Mouse (Mus musculus) urinary bladder, adult 2 months (tissue): ENCODE data around the gene Ldah. TPM values are rescaled to one million over a fixed set of nuclear protein-coding genes. Genes with fewer than 3 reads are reported as not detected.
"Not testable (repeated sequence)": the region's sequence is repeated elsewhere in the genome, so short reads cannot be mapped to it uniquely, and the experiment has no call there.

ENCODE experiments used
- DNase-seq: peaks from one replicate; pipeline ENCODE4 v3.0.0; 2022; ENCODE audit warnings: low spot score
- polyA plus RNA-seq: library from polyadenylated mRNA; depleted of rRNA; stranded (reverse); fragments of >200 nt; gene quantifications from 2 replicates; pipeline ENCODE4 v1.2.3, GENCODE M21; 2012; rRNA removed

Ldah gene
- 39.6 and 43.4 TPM in 2 replicates for polyA plus RNA-seq

GRCm38 (mm10) chr12:8207978-8208403, at the start of gene Ldah:
Gene Ldah, plus strand, starts transcription at chr12:8208107.
- peak; percentile 86 for DNase-seq

- DNase-seq = no peak
These were observed 40.2 kb upstream of the Ldah start for GRCm38 (mm10) chr12:8167743-8168142.

DNA sequence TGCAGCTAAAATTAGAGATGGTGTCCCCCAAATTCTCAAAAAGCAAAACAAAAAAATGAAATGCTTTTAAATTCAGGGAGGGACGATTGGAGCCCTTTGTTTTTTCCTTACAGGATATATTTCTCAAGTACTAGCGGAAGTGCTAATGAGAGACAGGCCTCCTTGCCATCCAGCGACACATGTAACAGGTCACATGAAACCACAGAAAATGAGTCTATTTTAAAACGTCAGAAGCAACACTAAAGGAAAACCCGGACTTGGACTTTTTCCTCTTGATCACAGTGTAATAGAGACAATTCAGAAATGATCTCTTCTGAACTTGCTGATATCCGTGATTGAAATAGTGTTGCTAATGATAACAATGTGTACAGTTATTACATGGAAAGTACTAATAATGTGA, 27.0 kb upstream of the Ldah start:
- DNase-seq = no peak

DNA sequence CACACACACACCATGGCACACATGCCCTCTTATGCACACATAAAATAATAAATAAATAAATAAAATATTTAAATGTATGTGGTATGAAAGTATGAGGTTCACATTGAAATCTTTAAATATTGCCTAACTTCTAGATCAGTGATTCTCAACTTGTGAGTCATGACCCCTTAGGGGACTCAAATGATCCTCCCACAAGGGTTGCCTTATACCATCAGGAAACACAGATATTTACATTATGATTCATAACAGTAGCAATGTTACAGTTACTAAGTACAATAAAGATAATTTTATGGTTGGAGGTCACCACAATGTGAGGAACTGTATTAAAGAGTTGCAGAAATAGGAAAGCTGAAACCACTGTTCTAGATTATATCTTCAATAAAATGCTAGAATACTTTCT, 26.2 kb upstream of the Ldah start:
- no peak for DNase-seq

GRCm38 (mm10) chr12:8184518-8184917, 23.4 kb upstream of the Ldah start:
- DNase-seq = no peak

DNA sequence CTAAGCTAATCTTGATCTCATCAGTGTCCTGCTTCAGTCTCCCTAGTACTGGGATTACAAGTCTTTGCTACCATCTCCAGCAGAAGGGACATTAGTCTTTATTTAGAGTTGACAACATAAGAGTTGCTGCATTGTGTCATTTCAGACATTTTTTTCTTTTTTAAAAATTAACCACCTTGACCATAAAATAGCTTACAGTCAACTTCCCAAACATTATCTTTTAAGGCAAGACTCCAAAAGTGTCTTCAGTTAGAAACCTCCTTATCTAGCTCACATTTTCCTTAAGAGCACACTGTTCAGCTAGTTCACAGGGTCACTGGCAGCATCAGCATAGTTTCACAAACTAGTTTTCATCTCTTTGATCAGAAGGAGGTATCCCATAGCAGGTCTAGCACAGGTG, 19.7 kb upstream of the Ldah start:
- no peak for DNase-seq

- not testable (repeated sequence) for DNase-seq
These were observed 18.9 kb upstream of the Ldah start for GRCm38 (mm10) chr12:8188796-8189535.

DNA sequence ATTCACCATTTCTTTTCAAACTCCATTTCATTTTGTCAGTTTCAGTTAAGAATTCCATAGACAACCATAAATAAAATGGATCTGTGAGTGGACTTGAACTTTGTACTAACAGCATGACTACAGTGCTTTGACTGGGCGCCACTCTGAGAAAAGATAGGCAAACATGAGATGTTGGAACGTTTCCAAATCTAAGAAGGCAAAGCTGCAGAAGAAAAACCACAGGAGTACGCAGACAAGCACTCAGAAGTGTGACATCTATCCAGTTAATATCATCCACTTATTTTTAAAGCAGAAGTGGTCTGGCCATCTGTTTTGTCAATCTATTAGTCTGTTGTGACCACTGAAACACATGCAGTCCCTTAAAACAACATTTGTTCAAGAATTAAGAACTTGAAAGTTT, 18.2 kb upstream of the Ldah start:
- DNase-seq = no peak

DNA sequence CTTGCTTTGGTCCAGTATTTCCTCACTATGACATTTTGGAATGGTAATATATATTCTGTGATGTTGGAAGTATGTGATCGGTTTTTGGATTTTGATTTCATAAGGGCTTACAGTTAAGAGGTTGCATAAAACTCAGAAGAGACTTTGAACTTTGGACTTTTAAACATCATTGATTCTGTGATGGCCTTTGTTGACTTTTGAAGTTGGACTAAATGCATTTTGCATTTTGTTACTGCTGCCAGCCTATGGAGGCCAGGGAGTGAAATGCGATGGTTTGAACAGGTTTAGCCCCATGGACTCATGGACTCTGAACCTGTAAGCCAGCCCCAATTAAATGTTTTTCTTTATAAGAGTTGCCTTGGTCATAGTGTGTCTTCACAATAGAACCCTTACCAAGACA, 2.2 kb upstream of the Ldah start:
- DNase-seq = no peak

DNA sequence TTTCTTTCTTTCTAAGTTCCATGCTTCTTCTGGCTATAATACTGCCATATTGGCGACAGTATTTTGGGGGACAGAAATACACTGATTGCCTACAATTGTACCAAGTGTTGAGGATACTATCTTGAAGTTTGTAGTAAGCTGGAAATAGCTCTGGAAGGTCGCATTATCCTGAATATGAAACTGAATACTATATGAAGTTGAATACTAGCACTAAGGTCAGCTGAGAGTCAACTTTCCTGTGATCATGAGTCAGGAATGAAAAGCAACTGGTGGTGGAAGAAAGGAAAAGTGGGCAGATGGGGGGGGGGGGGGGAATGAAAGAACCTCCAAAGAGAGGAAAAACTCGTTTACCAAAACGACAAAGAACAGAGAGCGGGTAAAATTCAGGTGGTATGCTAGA, 329 bp upstream of the Ldah start:
- DNase-seq = no peak

GRCm38 (mm10) chr12:8216392-8217280, 8.7 kb downstream of the Ldah start:
- no peak for DNase-seq

- no peak for DNase-seq
These were observed 15.1 kb downstream of the Ldah start for GRCm38 (mm10) chr12:8223036-8223435.

- DNase-seq = no peak
These were observed 23.2 kb downstream of the Ldah start for GRCm38 (mm10) chr12:8231101-8231500.

DNA sequence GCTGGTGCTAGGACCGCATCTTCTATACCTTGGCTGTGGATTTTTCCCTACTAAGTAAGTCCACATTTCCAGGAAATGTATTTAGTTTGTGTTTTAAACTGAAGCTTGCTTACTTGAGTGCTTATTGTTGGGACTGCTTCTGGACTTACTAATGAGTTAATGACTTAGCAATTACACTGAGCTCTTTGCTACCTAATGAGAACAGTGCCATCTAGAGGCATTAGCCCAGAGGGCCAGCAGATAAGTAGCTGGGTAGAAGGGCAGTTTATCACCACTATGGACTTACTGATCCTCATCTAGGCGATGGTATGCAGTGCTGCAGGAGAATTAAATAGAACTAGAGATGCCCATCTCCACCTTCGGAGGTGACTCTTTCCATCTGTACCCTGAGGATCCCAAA, 24.8 kb downstream of the Ldah start:
- no peak for DNase-seq

- no peak for DNase-seq
These were observed 34.3 kb downstream of the Ldah start for GRCm38 (mm10) chr12:8242181-8242580.

- no peak for DNase-seq
These were observed 36.8 kb downstream of the Ldah start for GRCm38 (mm10) chr12:8244746-8245145.

DNA sequence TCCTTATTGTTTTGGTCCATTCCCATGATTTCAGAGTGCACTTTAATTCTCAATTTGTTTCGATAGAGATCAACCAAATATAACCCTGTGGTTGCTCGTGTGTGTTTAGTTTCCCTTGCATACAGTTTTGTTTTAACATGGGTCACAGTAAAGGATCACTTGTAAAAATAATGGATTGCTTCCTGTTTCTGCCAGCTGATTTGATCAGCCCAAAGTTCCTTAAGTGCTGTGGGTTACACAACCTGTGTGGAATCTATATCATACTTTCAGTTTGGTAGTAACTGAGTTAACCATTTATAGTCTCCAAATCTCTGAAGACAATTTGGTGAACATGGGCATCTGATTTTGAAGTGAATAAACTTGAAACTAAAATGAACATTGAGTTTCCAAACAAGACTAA, 52.4 kb downstream of the Ldah start:
- DNase-seq = no peak

DNA sequence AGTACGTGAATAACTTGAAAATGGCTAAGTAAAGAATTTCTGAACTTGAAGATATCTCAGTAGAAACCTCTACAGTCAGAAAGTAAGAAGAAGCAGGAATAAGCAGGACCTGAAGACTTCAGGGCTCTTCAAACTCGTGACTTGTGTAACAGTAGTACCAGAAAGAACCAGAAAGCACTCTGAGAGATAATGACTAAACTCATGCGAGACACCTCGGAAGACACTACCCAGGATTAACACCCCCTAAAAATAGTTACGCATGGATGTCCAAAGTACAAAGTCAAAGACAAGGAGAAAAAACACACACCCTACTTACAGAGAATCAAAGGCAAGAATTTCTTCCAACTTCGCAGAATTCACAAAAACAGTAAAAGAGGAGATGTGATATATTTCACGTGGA, 58.4 kb downstream of the Ldah start:
- no peak for DNase-seq

GRCm38 (mm10) chr12:8269627-8270026, 61.7 kb downstream of the Ldah start:
- no peak for DNase-seq

DNA sequence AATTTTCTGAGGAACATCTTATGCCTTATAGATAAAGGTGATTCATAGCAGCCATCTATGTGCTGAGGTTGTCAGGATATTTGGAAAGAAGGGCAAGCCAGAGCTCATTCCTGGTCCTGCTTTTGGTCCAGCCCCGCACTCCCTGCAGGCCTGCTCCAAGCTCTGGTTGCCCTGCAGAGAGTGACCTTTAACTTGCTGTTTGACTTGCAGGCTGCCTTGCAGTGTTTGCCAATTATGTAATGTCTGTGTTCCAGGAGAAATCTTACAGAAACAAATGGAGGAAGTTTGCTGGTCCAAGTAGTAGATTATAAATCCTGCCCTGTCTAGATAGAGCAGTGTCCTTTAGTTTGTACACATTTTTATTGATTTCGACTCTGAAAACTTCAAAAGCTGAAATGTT, 63.5 kb downstream of the Ldah start:
- no peak for DNase-seq

DNA sequence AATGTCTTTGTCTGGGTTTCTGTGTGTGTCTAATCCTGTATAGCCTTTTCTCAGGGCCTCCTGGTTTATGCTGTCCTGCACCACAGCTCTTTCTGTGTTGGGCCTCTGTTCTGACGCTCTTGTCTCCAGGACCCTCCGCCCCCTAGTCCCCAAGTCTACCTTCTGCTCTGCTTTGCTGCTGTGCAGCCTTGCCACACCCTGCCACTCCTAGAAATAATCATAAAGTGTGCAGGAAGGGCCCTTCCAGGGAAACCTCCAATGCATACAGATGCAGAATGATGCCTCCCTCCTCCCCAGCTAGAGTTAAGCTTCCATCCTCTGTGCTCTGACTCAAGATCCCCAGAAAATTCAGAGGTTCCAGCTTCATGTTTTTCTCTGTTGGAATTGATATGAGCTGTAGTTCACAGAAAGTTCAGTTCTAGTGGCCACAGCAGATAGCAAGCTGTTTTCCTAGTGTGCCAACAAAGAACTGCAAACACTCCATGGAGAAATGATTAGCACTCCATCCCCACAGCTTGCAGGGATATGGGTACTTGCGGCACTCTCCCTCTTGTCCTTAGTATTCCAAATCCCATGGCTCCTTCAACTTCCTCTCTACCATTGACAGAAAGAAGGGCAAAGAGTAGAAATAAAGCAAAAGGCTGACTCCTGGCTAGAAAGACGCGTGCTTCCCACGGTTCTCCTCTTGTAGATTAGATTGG, 65.7 kb downstream of the Ldah start:
- DNase-seq = no peak

GRCm38 (mm10) chr12:8275424-8275823, 67.5 kb downstream of the Ldah start:
- DNase-seq = no peak
